Mouse (Mus musculus): ENCODE data around the gene Gapvd1. TPM values are rescaled to one million over a fixed set of nuclear protein-coding genes. Genes with fewer than 3 reads are reported as not detected.

Gene Gapvd1
- polyA plus RNA-seq, 1 experiment, result 28.3 TPM

- H3K4me3 ChIP-seq, result no peak overlapping the region
- H3ac ChIP-seq (ENCODE audit: control insufficient read depth, insufficient read length), result no peak overlapping the region
- H3K79me2 ChIP-seq (ENCODE audit: control insufficient read depth, insufficient read depth), result no peaks in the 10 kb centered on the region
- TF ChIP-seq POLR2A (IDR thresholded peaks at IDR 0.05; ENCODE audit: insufficient read length, low read depth), result no peak
- TF ChIP-seq REST (IDR thresholded peaks at IDR 0.05; ENCODE audit: insufficient read depth, insufficient read length), result no peak
- no peak for TF ChIP-seq E2F4 (IDR thresholded peaks at IDR 0.05; ENCODE audit: insufficient read depth)
- 0 out of 2 replicates have a peak, but pooled peaks have one; percentile 33 for TF ChIP-seq CEBPB (IDR thresholded peaks at IDR 0.05; ENCODE audit: insufficient read depth, poor library complexity, severe bottlenecking)
- TF ChIP-seq SRF (IDR thresholded peaks at IDR 0.05; ENCODE audit: control insufficient read depth, insufficient read length, low read depth), result no peak
- no peak for TF ChIP-seq TCF12 (IDR thresholded peaks at IDR 0.05; ENCODE audit: insufficient read depth, poor library complexity, severe bottlenecking)
- no peak for TF ChIP-seq POLR2AphosphoS2 (IDR thresholded peaks at IDR 0.05; ENCODE audit: insufficient read length, low read depth)
- no peaks in the 10 kb centered on the region for H3K36me3 ChIP-seq (ENCODE audit: control insufficient read depth, insufficient read depth)
- no peak overlapping the region for H3K4me2 ChIP-seq (ENCODE audit: low read depth)
- no peaks in the 10 kb centered on the region for H3K27me3 ChIP-seq (ENCODE audit: control insufficient read depth, insufficient read depth, insufficient read length)
Measured at GRCm38 (mm10) chr2:34628903-34629540, 126.0 kb downstream of the Gapvd1 start.

GRCm38 (mm10) chr2:34627328-34628226 lies 127.5 kb downstream of the Gapvd1 start:
- TF ChIP-seq POLR2A (IDR thresholded peaks at IDR 0.05; ENCODE audit: insufficient read length, low read depth) (peak; percentile 19), POLR2AphosphoS2 (IDR thresholded peaks at IDR 0.05; ENCODE audit: insufficient read length, low read depth) (no peak), CEBPB (IDR thresholded peaks at IDR 0.05; ENCODE audit: insufficient read depth, poor library complexity, severe bottlenecking) (no peak), MYOD1 (IDR thresholded peaks at IDR 0.05; ENCODE audit: control insufficient read depth in 1 of 3, insufficient read length in 2 of 3, low read depth in 2 of 3) (peak in 1 of 3 experiments; percentile 18), USF1 (IDR thresholded peaks at IDR 0.05; ENCODE audit: low read depth) (no peak)
- no peak overlapping the region for H3ac ChIP-seq (ENCODE audit: control insufficient read depth, insufficient read length)
- no peaks in the 10 kb centered on the region for H3K79me2 ChIP-seq (ENCODE audit: control insufficient read depth, insufficient read depth)
- no peak overlapping the region for H3K4me2 ChIP-seq (ENCODE audit: low read depth)
- no peaks in the 10 kb centered on the region for H3K36me3 ChIP-seq (ENCODE audit: control insufficient read depth, insufficient read depth)
- no peaks in the 10 kb centered on the region for H3K27me3 ChIP-seq (ENCODE audit: control insufficient read depth, insufficient read depth, insufficient read length)
- H3K4me3 ChIP-seq, result no peak overlapping the region

Other genes starting within 250 kb of the Gapvd1 start
- gene Hspa5, start 16.7 kb upstream of the Gapvd1 start, polyA plus RNA-seq (2012; fragmentation: generic; extraction: Trizol), result 451 TPM
- 65.3 TPM for gene Rabepk, start 44.7 kb upstream of the Gapvd1 start, polyA plus RNA-seq (2012; fragmentation: generic; extraction: Trizol)
- gene Fbxw2, start 71.1 kb upstream of the Gapvd1 start, polyA plus RNA-seq (2012; fragmentation: generic; extraction: Trizol), result 43.9 TPM
- gene Gm34653, start 77.8 kb upstream of the Gapvd1 start, polyA plus RNA-seq (2012; fragmentation: generic; extraction: Trizol), result not detected
- gene Cutal, start 119.2 kb upstream of the Gapvd1 start, polyA plus RNA-seq (2012; fragmentation: generic; extraction: Trizol), result not detected
- 27.2 TPM for gene Psmd5, start 119.7 kb upstream of the Gapvd1 start, polyA plus RNA-seq (2012; fragmentation: generic; extraction: Trizol)
- 4.3 TPM for gene Phf19, start 158.8 kb upstream of the Gapvd1 start, polyA plus RNA-seq (2012; fragmentation: generic; extraction: Trizol)
- gene Traf1, start 206.5 kb upstream of the Gapvd1 start, polyA plus RNA-seq (2012; fragmentation: generic; extraction: Trizol), result 1.1 TPM

All from myocyte (in vitro differentiated cells).